Mouse (Mus musculus) brain, embryonic 14.5 days (tissue): Measurements from ENCODE around the gene Cst6.

Source experiments
- CTCF ChIP-seq: fragments of 200-500 bp; IDR thresholded peaks from 2 replicates; pipeline ENCODE4 v1.5.1; 2012; ENCODE audit warnings: inconsistent platforms, mild to moderate bottlenecking, moderate library complexity, borderline replicate concordance; ENCODE audit not compliant: insufficient read depth, insufficient read length; ENCODE audit errors: extremely low read depth
- POLR2A ChIP-seq: fragments of 200-500 bp; IDR thresholded peaks from 2 replicates; pipeline ENCODE4 v1.6.1; 2012; ENCODE audit warnings: mild to moderate bottlenecking, inconsistent platforms, borderline replicate concordance; ENCODE audit not compliant: poor library complexity, insufficient read depth, insufficient read length, severe bottlenecking; ENCODE audit errors: extremely low read depth

- no peak for TF ChIP-seq POLR2A
- TF ChIP-seq CTCF = no peak
These were observed 13.9 kb downstream of the Cst6 start, which contains the start of gene Catsper1 for GRCm38 (mm10) chr19:5335441-5335840.
